Comparison of ENCODE assay signal across 8 mouse cellular contexts in the genomic region with DNA sequence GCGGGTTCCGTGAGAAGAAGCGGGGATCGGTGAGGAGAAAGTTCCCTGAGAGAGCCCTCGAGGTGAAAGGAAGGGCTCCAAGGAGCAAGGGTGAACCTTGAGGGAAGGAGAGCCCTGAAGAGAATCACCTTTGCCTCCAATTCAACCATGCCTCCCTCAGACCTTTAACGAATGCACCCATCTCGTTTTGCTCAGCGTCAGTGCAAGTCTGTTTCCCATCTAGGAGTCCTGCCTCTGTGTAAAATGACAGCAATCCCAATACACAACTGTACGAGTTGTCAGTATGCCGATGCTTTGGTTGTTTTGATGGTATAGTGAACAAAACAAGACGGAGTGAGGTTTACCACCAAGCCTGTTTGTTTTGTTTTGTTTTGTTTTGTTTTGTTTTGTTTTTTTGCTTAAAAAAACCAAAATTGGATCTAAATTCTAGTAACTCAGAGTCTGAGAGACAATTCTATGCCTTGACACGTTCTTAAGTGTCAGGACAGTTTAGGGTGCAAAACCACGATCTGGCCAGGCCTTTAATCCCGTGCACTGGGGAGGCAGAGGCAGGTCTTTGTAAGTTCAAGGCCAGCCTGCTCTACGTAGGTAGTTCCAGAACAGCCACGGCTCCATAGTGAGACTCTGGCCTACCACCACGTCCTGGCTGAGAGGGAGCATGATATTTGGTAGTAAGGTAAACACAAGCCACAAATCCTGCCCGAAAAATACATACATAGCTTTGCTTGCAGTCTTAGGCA. TPM values are rescaled to one million over a fixed set of nuclear protein-coding genes. Genes with fewer than 3 reads are reported as not detected.
DNase-seq lines count a peak whose midpoint lies in the region; ATAC-seq and TF ChIP-seq lines count a peak whose summit lies in the region.

No protein-coding gene starts in this region.

- H3K4me2 ChIP-seq in forebrain, embryonic 14.5 days (ENCODE audit: low read length), result peak overlapping the region; percentile 79
- H3K4me2 ChIP-seq in liver, embryonic 16.5 days (ENCODE audit: low read depth, low read length), result peak overlapping the region; percentile 82

- peaks cover 23% of the 10 kb centered on the region for H3K27me3 ChIP-seq in heart, embryonic 10.5 days (ENCODE audit: insufficient read depth, poor library complexity, severe bottlenecking)
- no peaks in the 10 kb centered on the region for H3K27me3 ChIP-seq in forebrain, embryonic 14.5 days (replicated peaks; ENCODE audit: control insufficient read depth, insufficient read depth, low read length)
- peaks cover 18% of the 10 kb centered on the region for H3K27me3 ChIP-seq in liver, embryonic 16.5 days (ENCODE audit: control insufficient read depth, insufficient read depth, low read depth, low read length)

- peak overlapping the region; percentile 73; the same call in 1 of the 2 replicates for H3K9ac ChIP-seq in ES-E14 (ENCODE audit: insufficient read depth, low read depth, low read length, poor library complexity, severe bottlenecking)
- peak overlapping the region; percentile 70 for H3K9ac ChIP-seq in forebrain, embryonic 14.5 days (ENCODE audit: low read length)
- peak overlapping the region; percentile 85 for H3K9ac ChIP-seq in liver, embryonic 16.5 days (ENCODE audit: low read depth, low read length)

- no peaks in the 10 kb centered on the region for H3K9me3 ChIP-seq in heart, embryonic 10.5 days
- H3K9me3 ChIP-seq in ES-E14 (ENCODE audit: control insufficient read depth, insufficient read depth, low read depth, low read length), result no peaks in the 10 kb centered on the region
- H3K9me3 ChIP-seq in forebrain, embryonic 14.5 days (replicated peaks; ENCODE audit: control insufficient read depth, low read length), result no peaks in the 10 kb centered on the region
- H3K9me3 ChIP-seq in liver, embryonic 16.5 days (replicated peaks; ENCODE audit: control insufficient read depth, low read length), result no peaks in the 10 kb centered on the region

- H3K4me3 ChIP-seq in heart, embryonic 10.5 days, result peak overlapping the region; percentile 79
- H3K4me3 ChIP-seq in ES-E14 (ENCODE audit: insufficient read depth in 1 of 2, low read depth in 1 of 2, low read length in 2 of 2, poor library complexity in 1 of 2, severe bottlenecking in 1 of 2), result peak overlapping the region; percentile 84 to 94
- peak overlapping the region; percentile 64 for H3K4me3 ChIP-seq in forebrain, embryonic 14.5 days (ENCODE audit: low read depth, low read length)
- H3K4me3 ChIP-seq in liver, embryonic 16.5 days (ENCODE audit: low read depth, low read length), result peak overlapping the region; percentile 93

- DNase-seq in heart, embryonic 10.5 days (ENCODE audit: low spot score), result no peak
- DNase-seq in heart, adult 8-10 months (ENCODE audit: low spot score), result no peak
- no peak for DNase-seq in ES-E14 (ENCODE audit: low read depth, low spot score)
- DNase-seq in forebrain, embryonic 14.5 days (ENCODE audit: low spot score), result peak; percentile 16
- DNase-seq in layer of hippocampus, postnatal 10 days (ENCODE audit: low spot score in 2 of 2), result no peak
- DNase-seq in retina, embryonic 14.5 days (ENCODE audit: low spot score), result no peak
- DNase-seq in thymus, adult 18-20 months, result no peak

- H3K4me1 ChIP-seq in heart, embryonic 10.5 days, result peaks cover 22% of the 10 kb centered on the region
- peaks cover 1 to 5% of the 10 kb centered on the region in 2 experiments; a peak in 2 of 4 replicates for H3K4me1 ChIP-seq in ES-E14 (ENCODE audit: control insufficient read depth in 2 of 2, insufficient read depth in 2 of 2, low read length in 2 of 2, poor library complexity in 1 of 2)
- peaks cover 5% of the 10 kb centered on the region for H3K4me1 ChIP-seq in forebrain, embryonic 14.5 days (ENCODE audit: control insufficient read depth, insufficient read depth, low read length)
- H3K4me1 ChIP-seq in liver, embryonic 16.5 days (ENCODE audit: control insufficient read depth, low read depth, low read length), result peaks cover 16% of the 10 kb centered on the region

- peak overlapping the region; percentile 87; the same call in 1 of the 2 replicates for H3K27ac ChIP-seq in heart, embryonic 10.5 days
- no peak overlapping the region for H3K27ac ChIP-seq in ES-E14 (ENCODE audit: insufficient read depth, low read depth, low read length, poor library complexity, severe bottlenecking)
- peak overlapping the region; percentile 60 for H3K27ac ChIP-seq in forebrain, embryonic 14.5 days (ENCODE audit: low read depth, low read length)
- H3K27ac ChIP-seq in liver, embryonic 16.5 days (ENCODE audit: low read length), result peak overlapping the region; percentile 86

- ATAC-seq in forebrain, embryonic 14.5 days, result no peak
- ATAC-seq in liver, embryonic 16.5 days (ENCODE audit: low read depth), result no peak

- 28% methylated on average over 18 of the region's 18 CpGs for WGBS in heart, embryonic 10.5 days
- 23% methylated on average over 18 of the region's 18 CpGs for WGBS in forebrain, embryonic 14.5 days
- WGBS in liver, embryonic 16.5 days (ENCODE audit: insufficient replicate concordance), result 15% methylated on average over 18 of the region's 18 CpGs

- in situ Hi-C loops in ES-E14 (cut with MboI; ENCODE audit: low sequenced_read_pairs in 2 of 2, unreplicated experiment in 2 of 2), result loop anchor here (5.0 to 10.0 kb wide), 3 partner anchors 96 to 236 kb away; a partner anchor contains a TSS

- H3K36me3 ChIP-seq in heart, embryonic 10.5 days, result no peaks in the 10 kb centered on the region
- H3K36me3 ChIP-seq in ES-E14 (ENCODE audit: control insufficient read depth, insufficient read depth, low read length, poor library complexity, severe bottlenecking), result no peaks in the 10 kb centered on the region
- no peaks in the 10 kb centered on the region for H3K36me3 ChIP-seq in forebrain, embryonic 14.5 days (ENCODE audit: control insufficient read depth, insufficient read depth, low read length)
- no peaks in the 10 kb centered on the region for H3K36me3 ChIP-seq in liver, embryonic 16.5 days (ENCODE audit: control insufficient read depth, insufficient read depth)

TF ChIP-seq in ES-E14, 5 proteins besides CTCF, POLR2A, EP300 and RAD21:
- TF ChIP-seq MAFK (IDR thresholded peaks at IDR 0.05; ENCODE audit: insufficient read depth, low read depth, low read length) (no peak), HCFC1 (IDR thresholded peaks at IDR 0.05; ENCODE audit: borderline replicate concordance, insufficient read depth, low read length) (no peak), ZNF384 (IDR thresholded peaks at IDR 0.05; ENCODE audit: low read depth, low read length) (no peak), ZC3H11A (IDR thresholded peaks at IDR 0.05; ENCODE audit: borderline replicate concordance, low read depth, low read length) (no peak)
TF ChIP-seq in ES-E14: peak in this region for 0.

RNA-seq across cellular contexts. Expression of a gene that starts 0.7 kb away (rescaled TPM):
- polyA plus RNA-seq in heart, embryonic 10.5 days (2016; fragmentation: Nextera tagmentation; extraction: Ambion mirVana), result 3.1 and 3.9 TPM in 2 replicates
- total RNA-seq in heart, adult 8-10 months (2022), result 1 to 10 TPM in 1 of 4 experiments, under 1 TPM in 3; 0.62 to 1.0 (median 0.85) TPM
- 3.6 and 5.2 TPM in 2 replicates for total RNA-seq in ES-E14 (2012; rRNA removed)
- 18.8 and 25.6 TPM in 2 replicates for polyA plus RNA-seq in forebrain, embryonic 14.5 days (2014; fragmentation: Nextera tagmentation; extraction: Ambion mirVana)
- 0.17 and 0.20 TPM in 2 replicates for polyA plus RNA-seq in liver, embryonic 16.5 days (2015; fragmentation: Nextera tagmentation; extraction: Ambion mirVana)
- 100 to 1,000 TPM in 1 of 2 experiments, 10 to 100 TPM in 1; 95.2 to 101 TPM for total RNA-seq in layer of hippocampus, postnatal 10 days (2021)

RNA-seq across cellular contexts. Expression of a gene that starts 1.0 kb away (rescaled TPM):
- polyA plus RNA-seq in heart, embryonic 10.5 days (2016; fragmentation: Nextera tagmentation; extraction: Ambion mirVana), result 8.9 and 12.9 TPM in 2 replicates
- total RNA-seq in heart, adult 8-10 months (2022), result 10 to 100 TPM; 30.9 to 37.7 (median 35.5) TPM
- total RNA-seq in ES-E14 (2012; rRNA removed), result 5.3 and 8.4 TPM in 2 replicates
- 17.5 TPM in 2 replicates for polyA plus RNA-seq in forebrain, embryonic 14.5 days (2014; fragmentation: Nextera tagmentation; extraction: Ambion mirVana)
- 24.6 and 29.6 TPM in 2 replicates for polyA plus RNA-seq in liver, embryonic 16.5 days (2015; fragmentation: Nextera tagmentation; extraction: Ambion mirVana)
- 10 to 100 TPM; 48.9 to 56.2 TPM for total RNA-seq in layer of hippocampus, postnatal 10 days (2021)

RNA-seq across cellular contexts. Expression of a gene that starts 45.0 kb away (rescaled TPM):
- polyA plus RNA-seq in heart, embryonic 10.5 days (2016; fragmentation: Nextera tagmentation; extraction: Ambion mirVana), result 16.2 and 17.9 TPM in 2 replicates
- total RNA-seq in heart, adult 8-10 months (2022), result 10 to 100 TPM; 19.3 to 25.9 (median 20.9) TPM
- 9.5 and 10.4 TPM in 2 replicates for total RNA-seq in ES-E14 (2012; rRNA removed)
- 29.9 and 30.8 TPM in 2 replicates for polyA plus RNA-seq in forebrain, embryonic 14.5 days (2014; fragmentation: Nextera tagmentation; extraction: Ambion mirVana)
- 4.4 and 5.1 TPM in 2 replicates for polyA plus RNA-seq in liver, embryonic 16.5 days (2015; fragmentation: Nextera tagmentation; extraction: Ambion mirVana)
- 10 to 100 TPM; 67.5 to 70.5 TPM for total RNA-seq in layer of hippocampus, postnatal 10 days (2021)

Comparison
In these comparisons a context has a peak if more than half of its experiments do, and no peak if none do; other contexts are left out.
1. RNA of a gene that starts 0.7 kb away (total RNA-seq): 95.2 to 101 TPM in layer of hippocampus, postnatal 10 days; 3.6 to 5.2 TPM in ES-E14 and 0.62 to 1.0 TPM in heart, adult 8-10 months; every median in the first group is over 10 times any median in the second.
2. Peak in every context shown above with its lines, with median percentiles within 50 percentile points of each other: H3K4me3 ChIP-seq and H3K9ac ChIP-seq.